Mouse (Mus musculus) neural tube, embryonic 12.5 days (tissue): ENCODE measurements around the gene Ccdc116. TPM values are rescaled to one million over a fixed set of nuclear protein-coding genes. Genes with fewer than 3 reads are reported as not detected.
A peak's percentile ranks its signal among the peaks of the same experiment; 100 is the strongest.

ENCODE experiments used
- ATAC-seq: fragments of 200-750 bp; cut with Nextera tagmentation; 2 replicates; pipeline ENCODE4 v1.8.0; 2017; ENCODE audit warnings: low read depth, mild to moderate bottlenecking, moderate TSS enrichment, moderate library complexity; ENCODE audit not compliant: low FRiP score
- H3K27ac ChIP-seq: fragments of 300-500 bp; sonication (generic); 2 replicates; pipeline ENCODE4 v1.5.1; 2016
- H3K27me3 ChIP-seq: fragments of 300-500 bp; sonication (generic); replicated peaks from 2 replicates; pipeline ENCODE4 v1.6.1; 2016; ENCODE audit warnings: mild to moderate bottlenecking
- H3K36me3 ChIP-seq: fragments of 300-500 bp; sonication (generic); 2 replicates; pipeline ENCODE4 v1.6.1; 2016; ENCODE audit warnings: mild to moderate bottlenecking
- H3K4me1 ChIP-seq: fragments of 300-500 bp; sonication (generic); 2 replicates; pipeline ENCODE4 v1.6.1; 2016
- H3K4me2 ChIP-seq: fragments of 300-500 bp; sonication (generic); replicated peaks from 2 replicates; pipeline ENCODE4 v1.6.1; 2016; ENCODE audit warnings: mild to moderate bottlenecking
- H3K4me3 ChIP-seq: fragments of 300-500 bp; sonication (generic); 2 replicates; pipeline ENCODE4 v1.5.1; 2016
- H3K9ac ChIP-seq: fragments of 300-500 bp; sonication (generic); 2 replicates; pipeline ENCODE4 v1.6.1; 2016; ENCODE audit warnings: mild to moderate bottlenecking
- H3K9me3 ChIP-seq: fragments of 300-500 bp; sonication (generic); 2 replicates; pipeline ENCODE4 v1.6.1; 2016; ENCODE audit warnings: mild to moderate bottlenecking
- WGBS: fragments of 180-500 bp; shearing (Covaris S2); methylation state at CpG from one replicate; pipeline ENCODE4 v1.1.7; 2016; 5-methylcytosine and 5-hydroxymethylcytosine counted together
- microRNA counts: library from miRNA; unstranded; fragments of <30 nt; microRNA quantifications from one replicate; lab custom pipeline; 2017
- microRNA-seq: library from miRNA; unstranded; fragments of <30 nt; microRNA quantifications from one replicate; pipeline ENCODE4, GENCODE M21; 2017
- polyA plus RNA-seq: library from polyadenylated mRNA; unstranded; fragments of >200 nt; fragmentation: Nextera tagmentation; extraction: Ambion mirVana; gene quantifications from 2 replicates; pipeline ENCODE4 v1.2.1, GENCODE M21; 2016

Ccdc116 gene
- polyA plus RNA-seq, 1 experiment from 2014 or later = 1.5 TPM

DNA sequence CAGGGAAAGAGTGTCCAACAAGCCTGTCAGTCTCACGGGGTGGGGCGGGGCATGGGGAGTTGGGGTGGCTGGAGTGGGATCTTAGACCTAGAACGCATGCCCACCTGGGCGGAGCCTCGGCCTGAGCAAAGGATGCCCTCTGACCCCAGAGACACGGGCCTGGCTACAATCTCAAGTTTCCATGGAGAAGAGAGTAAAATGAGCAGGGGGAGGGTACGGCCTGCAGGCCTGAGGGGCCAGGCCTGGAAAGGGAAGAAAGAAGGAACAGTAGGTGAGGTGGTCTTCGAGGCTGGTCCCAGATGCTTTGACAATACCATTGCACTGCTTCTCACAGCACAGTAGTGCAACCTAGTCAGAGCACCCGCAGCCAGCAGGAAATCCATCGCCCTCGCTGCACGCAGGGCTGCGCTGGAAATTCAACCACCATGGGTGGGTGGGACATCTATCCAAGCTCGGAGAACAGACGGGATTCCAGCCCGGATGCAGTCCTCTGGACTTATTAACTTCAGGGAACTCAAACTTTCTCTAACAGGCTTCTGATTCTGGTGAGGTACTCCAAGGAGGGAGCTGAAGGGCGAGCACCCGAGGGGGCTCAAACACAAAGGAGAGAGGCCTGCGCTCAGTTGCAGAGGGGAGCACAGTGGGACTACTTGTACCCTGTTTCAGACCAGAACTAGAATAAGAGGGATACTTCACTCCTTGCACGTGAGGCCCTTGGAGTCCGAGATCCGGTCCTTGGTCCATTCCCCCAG lies 22.7 kb downstream of the Ccdc116 start:
- peak; percentile 61 for ATAC-seq
- H3K27ac ChIP-seq = no peak overlapping the region
- no peaks in the 10 kb centered on the region; the same call in 1 of the 2 replicates for H3K27me3 ChIP-seq
- peaks cover 29% of the 10 kb centered on the region for H3K36me3 ChIP-seq
- H3K9me3 ChIP-seq = no peaks in the 10 kb centered on the region
- peak overlapping the region; percentile 79 for H3K9ac ChIP-seq
- H3K4me2 ChIP-seq = peak overlapping the region; percentile 82
- peaks cover 25% of the 10 kb centered on the region for H3K4me1 ChIP-seq
- H3K4me3 ChIP-seq = peak overlapping the region; percentile 53
- WGBS = under 1% methylated on average over 22 of the region's 22 CpGs

DNA sequence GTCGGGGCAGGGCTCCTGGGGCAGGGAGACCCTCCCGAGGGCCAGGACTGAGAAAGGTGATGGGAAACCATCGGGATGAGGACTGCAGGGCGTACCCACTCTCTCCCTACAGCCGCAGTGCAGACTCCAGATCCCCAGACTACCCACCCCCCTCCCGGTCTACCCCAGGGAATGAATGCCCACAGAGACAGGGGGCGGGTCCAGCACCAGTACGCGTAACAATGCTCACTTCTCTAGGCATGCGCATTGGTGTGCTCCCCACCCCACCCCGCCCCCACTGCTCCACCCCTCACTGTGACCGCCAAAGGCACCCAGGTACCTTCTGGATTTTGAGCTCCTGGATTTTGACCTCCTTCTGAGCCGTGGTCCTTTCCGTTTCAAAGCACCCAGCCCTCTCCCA lies 25.5 kb downstream of the Ccdc116 start:
- WGBS = 54% methylated on average over 14 of the region's 14 CpGs
- no peak overlapping the region for H3K9ac ChIP-seq
- H3K4me2 ChIP-seq = peak overlapping the region; percentile 40
- ATAC-seq = no peak
- H3K27ac ChIP-seq = no peak overlapping the region
- peaks cover 25% of the 10 kb centered on the region for H3K4me1 ChIP-seq
- H3K9me3 ChIP-seq = no peaks in the 10 kb centered on the region
- H3K4me3 ChIP-seq = no peak overlapping the region
- no peaks in the 10 kb centered on the region; the same call in 1 of the 2 replicates for H3K27me3 ChIP-seq
- H3K36me3 ChIP-seq = peaks cover 50% of the 10 kb centered on the region

DNA sequence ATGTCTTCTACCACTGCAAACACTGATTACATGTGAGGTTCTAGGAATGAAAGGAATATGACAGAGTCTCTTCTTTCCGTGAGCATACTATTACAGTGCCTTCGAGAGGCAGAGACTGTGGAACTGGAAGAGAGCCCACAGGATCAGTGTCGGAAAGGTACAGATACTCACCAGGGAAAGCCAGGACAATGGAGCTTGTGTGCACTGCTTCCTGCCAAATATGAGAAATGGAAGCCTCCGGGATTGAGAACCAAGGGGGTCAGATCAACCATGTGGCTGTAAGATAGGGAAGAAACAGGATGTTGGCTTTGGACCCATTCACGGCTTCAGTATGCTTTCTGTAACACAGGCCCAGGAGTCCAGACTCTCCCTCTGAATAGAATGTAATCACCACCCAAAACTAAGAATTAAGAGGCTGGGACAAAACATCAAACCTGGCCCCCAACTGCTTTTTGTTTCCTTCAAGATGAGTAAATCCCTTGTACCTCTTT lies 29.7 kb downstream of the Ccdc116 start:
- H3K9ac ChIP-seq = no peak overlapping the region
- no peaks in the 10 kb centered on the region for H3K27me3 ChIP-seq
- peaks cover 6% of the 10 kb centered on the region; the same call in 1 of the 2 replicates for H3K4me1 ChIP-seq
- H3K4me3 ChIP-seq = no peak overlapping the region
- peaks cover 70% of the 10 kb centered on the region for H3K36me3 ChIP-seq
- no peaks in the 10 kb centered on the region for H3K9me3 ChIP-seq
- WGBS = 92% methylated on average over 5 of the region's 5 CpGs
- no peak overlapping the region for H3K4me2 ChIP-seq
- ATAC-seq = no peak
- H3K27ac ChIP-seq = no peak overlapping the region

DNA sequence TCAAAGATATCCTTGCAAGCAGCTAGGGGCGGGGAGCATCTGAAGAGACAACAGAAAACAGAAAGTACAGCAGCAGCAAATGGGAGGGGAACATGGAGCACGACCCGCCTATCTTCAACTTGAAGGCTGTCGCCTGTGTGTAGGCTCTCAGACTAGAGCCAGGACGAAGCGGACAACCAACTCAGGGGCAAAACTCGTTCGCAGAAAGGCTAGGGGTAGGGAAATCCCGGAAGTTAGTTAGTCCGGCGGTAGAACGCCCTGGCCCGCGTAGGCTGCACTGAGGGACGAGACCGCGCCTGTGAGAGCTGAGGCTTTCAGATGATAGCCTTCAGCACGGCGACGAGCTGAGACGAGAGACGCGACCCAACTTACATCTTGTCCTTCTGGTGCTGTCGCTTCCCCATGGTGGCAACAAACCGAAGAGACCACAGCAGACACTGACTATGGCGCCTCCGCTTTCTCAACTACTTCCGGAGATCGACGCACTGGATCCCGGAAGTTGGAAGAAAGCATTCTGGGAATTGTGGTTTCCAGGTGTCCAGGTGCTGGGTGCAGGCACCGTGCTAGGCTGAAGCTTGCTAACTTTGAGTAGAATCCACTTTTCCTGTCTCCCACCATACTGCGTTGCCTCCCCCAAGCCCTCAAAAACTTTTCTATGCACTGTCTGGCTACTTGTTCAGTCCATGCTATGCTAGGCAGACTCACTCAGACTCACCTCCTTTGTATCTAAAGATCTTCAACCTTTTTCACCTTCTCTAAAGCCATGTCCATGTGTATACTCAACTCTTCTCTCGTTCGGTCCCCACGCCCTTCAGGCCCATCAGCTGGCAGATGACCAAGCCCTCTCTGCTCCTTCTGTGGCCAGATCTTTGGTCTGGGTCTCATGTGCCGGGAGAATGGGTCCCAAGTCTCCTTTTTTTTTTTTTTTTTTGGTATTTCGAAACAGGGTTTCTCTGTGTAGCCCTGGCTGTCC lies 36.0 kb downstream of the Ccdc116 start, which contains the start of gene Ppil2:
TSS of gene Ppil2 (minus strand) at position 487 of the 973 bp plus-strand sequence.
- no peaks in the 10 kb centered on the region for H3K9me3 ChIP-seq
- peaks cover 39% of the 10 kb centered on the region for H3K36me3 ChIP-seq
- peak; percentile 87 for ATAC-seq
- peak within 1 kb of the TSS; percentile 73 for H3K4me2 ChIP-seq
- peak within 1 kb of the TSS; percentile 84 for H3K4me3 ChIP-seq
- H3K27me3 ChIP-seq = no peaks in the 10 kb centered on the region
- H3K4me1 ChIP-seq = peaks cover 10% of the 10 kb centered on the region
- H3K27ac ChIP-seq = peak within 1 kb of the TSS; percentile 42; the same call in 1 of the 2 replicates
- peak within 1 kb of the TSS; percentile 71 for H3K9ac ChIP-seq
- 8% methylated on average over 37 of the region's 38 CpGs for whole genome bisulfite sequencing

DNA sequence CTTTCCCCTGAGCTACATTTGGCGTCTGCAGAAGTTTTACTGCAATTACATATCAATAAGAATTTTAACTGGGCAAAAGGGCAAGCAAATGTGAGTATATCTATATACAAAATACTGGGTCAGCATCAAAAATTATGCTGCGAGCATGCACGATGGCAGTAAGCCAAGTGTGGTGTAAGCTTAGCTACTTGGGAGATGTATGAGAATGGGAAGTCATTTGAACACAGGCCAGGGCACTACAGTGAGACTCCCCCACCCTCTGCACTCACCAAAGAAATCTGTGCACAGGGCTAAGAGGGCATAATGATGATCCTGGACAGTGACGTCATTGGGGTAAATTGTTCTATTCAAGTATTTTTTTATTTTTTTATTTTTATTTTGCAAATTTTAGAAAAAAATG lies 42.4 kb downstream of the Ccdc116 start:
- H3K27ac ChIP-seq = no peak overlapping the region
- H3K4me1 ChIP-seq = 0 out of 2 replicates have a peak, but pooled peaks cover 1% of the 10 kb centered on the region
- no peaks in the 10 kb centered on the region for H3K27me3 ChIP-seq
- peaks cover 73% of the 10 kb centered on the region for H3K36me3 ChIP-seq
- H3K9me3 ChIP-seq = no peaks in the 10 kb centered on the region
- H3K4me2 ChIP-seq = no peak overlapping the region
- no peak for ATAC-seq
- H3K4me3 ChIP-seq = no peak overlapping the region
- WGBS = 95% methylated on average over 4 of the region's 4 CpGs
- no peak overlapping the region for H3K9ac ChIP-seq

DNA sequence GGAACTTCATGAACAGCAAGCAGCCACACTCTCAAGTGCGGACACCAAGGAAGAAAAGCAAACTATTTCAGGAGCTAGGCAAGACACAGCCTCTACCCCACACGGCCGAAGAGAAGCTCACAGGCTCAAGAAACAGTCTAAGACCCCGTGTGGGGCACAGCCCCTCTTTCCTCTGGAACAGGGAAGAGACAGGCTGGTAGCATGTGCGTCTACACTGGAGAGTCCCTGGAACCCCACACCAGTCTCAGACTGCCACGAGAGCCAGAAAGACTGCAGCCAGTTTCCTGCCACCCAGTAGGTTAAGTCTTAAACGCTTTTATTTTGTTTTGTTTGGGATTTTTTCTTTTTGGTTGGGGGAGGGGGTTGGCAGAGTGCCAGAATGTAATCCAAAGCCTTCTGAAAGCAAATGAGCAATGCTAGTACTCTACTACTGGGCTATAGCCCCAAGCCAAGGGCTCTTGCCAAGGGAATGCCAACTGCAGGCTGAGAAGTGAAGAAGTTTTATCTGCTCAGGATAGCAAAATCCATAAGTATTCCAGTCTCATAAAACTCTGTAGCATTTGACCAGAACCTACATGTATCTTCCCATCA lies 44.3 kb downstream of the Ccdc116 start:
- H3K9me3 ChIP-seq = no peaks in the 10 kb centered on the region
- H3K9ac ChIP-seq = no peak overlapping the region
- H3K27me3 ChIP-seq = no peaks in the 10 kb centered on the region
- ATAC-seq = no peak
- H3K27ac ChIP-seq = no peak overlapping the region
- H3K36me3 ChIP-seq = peaks cover 83% of the 10 kb centered on the region
- 81% methylated on average over 7 of the region's 7 CpGs for WGBS
- H3K4me1 ChIP-seq = no peaks in the 10 kb centered on the region
- H3K4me2 ChIP-seq = no peak overlapping the region
- H3K4me3 ChIP-seq = no peak overlapping the region

DNA sequence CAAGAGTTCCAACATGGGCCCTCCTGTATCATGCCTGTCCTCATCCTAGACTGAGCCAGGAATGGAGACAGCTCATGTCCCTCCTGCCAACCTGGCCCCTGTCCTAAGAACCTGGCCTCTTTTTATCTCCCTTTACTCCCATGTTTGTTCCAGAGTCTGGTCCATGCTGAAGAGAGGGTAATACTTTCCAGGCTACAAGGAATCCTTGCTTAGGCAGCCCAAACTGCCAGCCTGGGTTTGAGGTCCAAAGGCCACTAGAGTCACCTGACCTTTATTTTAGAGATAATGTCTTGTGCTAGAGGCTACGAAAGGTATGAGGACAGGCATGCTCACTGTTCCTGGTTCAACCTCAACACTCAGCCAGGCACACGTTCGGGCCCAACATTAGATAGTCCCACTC lies 50.1 kb downstream of the Ccdc116 start:
- H3K9me3 ChIP-seq = no peaks in the 10 kb centered on the region
- H3K4me1 ChIP-seq = no peaks in the 10 kb centered on the region
- H3K4me3 ChIP-seq = no peak overlapping the region
- ATAC-seq = no peak
- H3K27me3 ChIP-seq = no peaks in the 10 kb centered on the region
- WGBS = 96% methylated on average over 3 of the region's 3 CpGs
- no peak overlapping the region for H3K4me2 ChIP-seq
- H3K36me3 ChIP-seq = peaks cover 89% of the 10 kb centered on the region
- no peak overlapping the region for H3K27ac ChIP-seq
- no peak overlapping the region for H3K9ac ChIP-seq

MicroRNA genes within 50 kb of the gene (microRNA counts, 519-probe panel; counts per million panel counts)
- microRNA mmu-miR-130b (lab: Ali Mortazavi, UCI) (6,150 counts per million, percentile 91 among the panel's probes with 10 or more counts), microRNA mmu-miR-301b (lab: Ali Mortazavi, UCI) (5,187 counts per million, percentile 85 among the panel's probes with 10 or more counts)

Small RNAs within 50 kb of the gene (microRNA-seq; reads per million reads assigned to microRNA genes)
- gene Mir130b = 5,372 reads per million, percentile 93 among the genes with 10 or more reads in this experiment
- 173 reads per million, percentile 59 among the genes with 10 or more reads in this experiment for gene Mir301b

Other genes with a start within 250 kb of the Ccdc116 start
- 177 and 184 TPM in 2 replicates for gene Mapk1, start 163.8 kb downstream of the Ccdc116 start, polyA plus RNA-seq
- gene Ypel1, start 77.5 kb downstream of the Ccdc116 start, polyA plus RNA-seq = 95.0 and 98.6 TPM in 2 replicates
- 159 and 161 TPM in 2 replicates for gene Ppil2, start 36.0 kb downstream of the Ccdc116 start, polyA plus RNA-seq
- gene 2610318N02Rik, start 22.1 kb downstream of the Ccdc116 start, polyA plus RNA-seq = 66.0 and 66.3 TPM in 2 replicates
- gene Sdf2l1, start 14.8 kb downstream of the Ccdc116 start, polyA plus RNA-seq = 61.5 and 79.9 TPM in 2 replicates
- gene Ydjc, start 2.6 kb downstream of the Ccdc116 start, polyA plus RNA-seq = 21.4 and 23.0 TPM in 2 replicates
- 342 and 364 TPM in 2 replicates for gene Ube2l3, start 55.4 kb upstream of the Ccdc116 start, polyA plus RNA-seq
- 1.8 and 2.1 TPM in 2 replicates for gene Rimbp3, start 61.4 kb upstream of the Ccdc116 start, polyA plus RNA-seq
- 11.7 and 12.4 TPM in 2 replicates for gene Hic2, start 86.3 kb upstream of the Ccdc116 start, polyA plus RNA-seq
- 22.8 and 23.1 TPM in 2 replicates for gene Tmem191c, start 128.8 kb upstream of the Ccdc116 start, polyA plus RNA-seq
- 0.35 and 0.41 TPM in 2 replicates for gene Serpind1, start 184.1 kb upstream of the Ccdc116 start, polyA plus RNA-seq